Mouse (Mus musculus): ENCODE measurements around the gene Nutf2-ps1.

GRCm38 (mm10) chr19:53574131-53574530 is 14.7 kb downstream of the Nutf2-ps1 start:
- no peak for TF ChIP-seq MAX (IDR thresholded peaks at IDR 0.05)
- no peak for TF ChIP-seq CTCF (IDR thresholded peaks at IDR 0.05; ENCODE audit: control insufficient read depth, insufficient read depth, insufficient read length)
- no peak for TF ChIP-seq USF1 (IDR thresholded peaks at IDR 0.05; ENCODE audit: low read depth)
- TF ChIP-seq CEBPB (IDR thresholded peaks at IDR 0.05; ENCODE audit: low read depth), result no peak
- TF ChIP-seq MYOG (IDR thresholded peaks at IDR 0.05; ENCODE audit: control insufficient read depth, extremely low read depth, insufficient read length), result no peak
- no peak for TF ChIP-seq MYOD1 (IDR thresholded peaks at IDR 0.05; ENCODE audit: control insufficient read depth, insufficient read length, low read depth)
- no peak for TF ChIP-seq FOSL1 (IDR thresholded peaks at IDR 0.05; ENCODE audit: insufficient read depth, low read length, poor library complexity, severe bottlenecking)
